Mouse (Mus musculus): ENCODE measurements around the gene March2.
A peak's percentile ranks its signal among the peaks of the same experiment; 100 is the strongest.
"Not testable (repeated sequence)": the region's sequence is repeated elsewhere in the genome, so short reads cannot be mapped to it uniquely, and the experiment has no call there.

Gene March2

DNA sequence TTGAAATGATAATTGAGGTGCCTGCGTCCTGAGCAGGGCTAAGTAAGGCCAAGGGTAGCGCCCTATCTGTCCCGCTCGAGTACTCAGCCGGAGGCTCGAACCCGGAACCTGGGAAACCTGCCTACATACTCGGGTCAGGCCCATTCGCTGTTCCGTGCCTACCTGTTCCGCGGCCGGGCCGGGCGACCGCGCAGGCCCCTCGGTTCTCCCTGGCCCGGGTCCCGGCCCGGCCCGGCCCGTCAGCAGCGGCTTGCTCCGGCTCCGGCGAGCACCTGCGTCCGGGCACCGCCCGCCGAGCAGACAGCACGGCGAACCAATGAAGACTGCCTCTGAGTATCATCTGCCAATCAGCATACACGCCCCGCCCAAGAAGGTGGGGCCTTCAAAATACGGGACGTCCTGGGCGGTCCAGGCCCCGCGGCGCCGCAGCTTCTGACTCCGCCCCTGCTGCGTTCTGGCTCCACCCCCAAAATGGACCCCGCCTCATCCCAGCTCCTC is at the start of gene March2:
Gene March2 (minus strand): TSS at position 287 of the 498 bp plus-strand sequence.
- DNase-seq = peak; percentile 95 to 98

DNA sequence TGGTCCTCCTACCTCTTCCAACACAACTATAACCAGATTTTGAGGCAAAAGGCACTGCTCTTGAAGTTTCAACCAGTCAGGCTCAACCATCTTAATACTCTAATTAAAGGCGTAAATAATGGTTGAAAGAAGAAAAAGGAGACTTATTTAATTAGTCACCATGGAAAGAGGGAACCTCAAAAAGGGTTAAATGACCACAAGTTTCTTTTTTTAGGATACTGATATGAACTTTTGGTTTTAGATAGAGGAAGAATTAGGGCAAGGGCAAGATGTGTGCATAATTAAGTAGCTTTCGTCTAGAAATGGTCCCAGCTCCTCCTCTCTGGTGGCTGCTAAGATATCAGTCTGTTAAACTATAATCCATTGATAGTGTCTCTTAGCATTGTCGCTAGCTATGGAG is 47.9 kb upstream of the March2 start:
- no peak for DNase-seq

DNA sequence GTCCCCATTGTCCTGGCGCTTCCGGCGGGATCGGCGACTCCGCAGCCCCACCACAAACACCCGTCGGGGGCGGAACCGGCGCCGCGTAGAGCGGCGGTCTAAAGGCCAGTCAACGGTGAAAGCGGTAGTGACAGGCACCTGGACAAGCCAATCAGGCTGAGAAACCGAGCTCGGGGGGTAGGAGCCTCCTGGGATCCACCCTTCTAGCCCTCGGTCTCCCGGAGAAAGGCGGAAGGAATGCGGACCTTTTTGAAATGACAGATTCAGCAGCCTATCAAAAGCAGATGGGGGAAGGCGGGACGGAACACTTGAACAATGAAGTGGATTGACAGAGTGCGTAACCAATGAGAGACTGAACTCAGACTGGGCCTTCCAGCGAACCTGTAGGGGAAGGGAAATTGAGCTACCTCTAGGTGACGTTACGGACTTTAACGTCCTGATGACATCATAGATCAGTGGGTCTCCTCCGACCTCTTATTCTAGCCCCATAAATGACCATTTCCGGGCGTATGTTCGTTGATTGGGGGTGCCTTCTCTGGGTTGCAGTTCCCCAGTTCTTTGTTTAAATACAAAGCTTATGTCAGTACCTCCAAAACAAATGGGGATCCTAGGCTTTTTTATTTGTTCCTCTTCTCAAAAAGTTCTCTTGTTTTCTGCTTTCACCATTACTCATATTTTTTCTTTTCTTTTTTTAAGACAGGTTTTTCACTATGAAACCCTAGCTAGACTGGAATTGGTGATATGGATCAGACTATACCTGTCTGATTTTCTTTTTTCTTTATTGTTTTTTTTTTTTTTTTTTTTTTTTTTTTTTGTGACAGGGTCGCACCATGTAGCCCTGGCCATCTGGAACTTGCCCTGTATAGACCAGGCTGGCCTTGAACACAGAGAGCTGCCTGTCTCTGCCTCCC is 42.0 kb upstream of the March2 start, which contains the start of gene Rab11b:
Gene Rab11b (minus strand): TSS at position 276 of the 911 bp plus-strand sequence.
- peak; percentile 99 to 100 for DNase-seq

DNA sequence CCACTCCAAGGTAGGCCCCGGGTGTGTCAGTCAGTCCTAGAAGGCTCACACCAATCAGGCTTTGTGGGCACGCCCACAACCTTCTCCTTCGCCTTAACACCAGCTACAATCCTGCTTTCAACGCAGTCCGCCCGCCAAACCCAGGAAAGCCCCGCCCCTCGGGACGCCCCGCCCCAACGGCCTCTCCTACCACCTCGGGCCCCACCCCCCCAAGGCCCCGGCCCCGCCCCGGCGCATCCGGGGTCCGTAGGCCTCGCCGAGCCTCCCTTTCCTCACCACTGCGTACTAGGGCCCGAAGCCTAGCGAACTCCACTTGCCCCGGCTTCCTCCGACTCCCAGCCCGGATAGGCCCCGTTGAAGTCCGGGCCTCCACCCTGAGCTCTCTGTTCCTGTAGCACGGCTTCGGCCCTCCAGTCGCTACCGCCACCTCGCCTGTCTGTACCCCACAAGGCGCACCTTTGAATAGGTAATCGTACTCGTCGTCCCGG is 41.3 kb upstream of the March2 start:
- DNase-seq = peak; percentile 84 to 93

DNA sequence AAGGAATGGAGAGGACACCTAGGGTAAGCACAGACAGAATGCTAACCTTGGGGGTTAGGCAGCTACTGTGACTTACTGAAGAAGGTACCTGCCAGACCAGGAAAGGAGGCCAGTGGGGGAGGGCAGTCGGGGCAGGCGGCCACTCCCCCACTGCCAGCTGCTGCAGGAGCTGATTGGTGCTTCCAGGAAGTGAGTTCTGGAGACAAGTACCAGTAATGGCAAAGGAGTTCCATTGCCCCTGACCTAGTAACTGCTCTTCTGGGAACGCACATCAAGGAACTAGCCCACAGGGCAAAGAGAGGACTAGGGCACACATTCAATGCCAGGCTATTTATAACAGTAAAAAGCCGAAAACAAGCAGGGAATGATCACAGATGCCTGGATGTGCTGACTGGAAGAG is 38.8 kb upstream of the March2 start:
- DNase-seq = peak in 1 of 2 experiments; percentile 39

DNA sequence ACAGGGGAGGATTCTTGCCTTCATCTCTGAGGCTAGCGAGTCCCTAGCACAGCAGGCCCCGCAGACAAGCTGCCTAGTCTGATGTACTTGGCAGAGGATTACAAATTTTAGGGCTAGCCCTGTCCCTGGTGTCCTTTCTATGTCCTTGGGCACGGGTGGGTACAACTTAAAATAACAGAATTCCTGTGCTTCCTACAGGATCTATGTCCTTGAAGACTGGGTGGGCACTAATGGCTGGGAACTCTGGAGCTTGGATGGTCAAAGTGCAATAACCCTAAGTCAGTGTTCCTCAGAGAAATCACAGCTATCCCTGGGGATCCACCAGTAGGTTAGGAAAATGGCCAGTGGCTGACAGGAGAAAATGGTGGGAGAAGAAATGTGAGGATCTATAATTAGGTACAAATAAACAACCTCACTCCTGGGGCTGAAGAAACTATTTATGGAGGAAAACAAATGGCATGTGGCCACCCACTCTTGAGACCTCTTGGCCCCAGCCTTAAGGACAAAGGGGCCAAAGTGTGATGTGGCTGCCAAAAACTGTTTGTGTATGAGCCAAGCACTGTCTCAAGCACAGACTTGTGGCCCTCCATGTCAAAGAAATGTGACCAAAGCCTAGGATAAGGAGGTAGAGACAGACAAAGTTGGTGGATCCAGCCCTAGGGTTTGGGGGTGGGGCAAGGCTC is 37.8 kb upstream of the March2 start:
- no peak for DNase-seq

DNA sequence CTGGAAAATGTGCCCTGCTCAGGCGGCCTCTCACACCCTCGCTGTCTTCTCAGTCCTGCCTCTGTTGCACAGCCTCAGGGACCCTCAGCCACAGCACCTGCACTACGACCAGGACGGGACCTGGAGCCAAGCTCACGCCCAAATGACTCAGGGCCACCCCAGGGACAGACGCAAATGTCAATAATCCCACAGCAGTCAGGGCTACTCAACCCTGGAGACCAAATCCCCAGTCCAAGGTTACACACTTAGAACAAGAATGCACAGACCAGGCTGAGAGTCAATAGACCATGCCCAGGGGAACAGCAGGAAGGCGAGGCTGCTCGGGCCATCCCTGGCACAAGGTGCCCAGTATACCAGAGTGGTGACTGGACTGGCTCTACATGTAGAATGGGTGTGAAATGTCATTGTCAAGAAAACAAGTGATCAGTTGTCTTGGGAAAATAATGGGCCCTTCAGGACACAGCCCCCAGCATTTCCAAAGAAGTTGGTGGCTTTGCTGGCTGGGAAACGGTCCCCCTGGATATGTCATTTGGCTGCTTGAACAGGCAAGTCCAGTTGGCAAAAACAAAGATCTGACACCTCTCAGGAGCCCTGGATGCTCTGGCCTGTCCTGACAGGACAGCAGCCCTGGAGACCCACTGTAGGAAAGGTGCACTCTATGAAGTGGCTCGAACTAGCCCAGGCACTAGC is 37.1 kb upstream of the March2 start:
- peak in 1 of 2 experiments; percentile 26 for DNase-seq

DNA sequence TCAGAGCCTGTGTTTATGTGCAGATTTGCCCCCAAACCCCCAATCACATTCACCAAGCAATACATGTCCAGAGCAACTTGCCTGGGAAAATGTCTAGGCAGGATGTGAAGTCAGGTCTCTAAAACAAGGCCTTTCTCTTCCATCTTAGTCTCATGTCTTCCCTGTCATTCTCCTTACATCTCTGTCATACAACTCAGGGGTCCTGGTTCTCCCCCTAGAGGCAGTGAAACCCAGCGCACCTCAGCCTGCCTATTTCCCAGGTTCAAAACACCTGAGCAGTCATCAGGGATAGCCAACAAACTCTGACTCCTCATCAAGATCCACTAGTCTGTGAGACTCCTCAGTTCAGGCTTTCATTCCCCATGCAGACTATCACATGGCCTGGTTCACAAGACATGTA is 36.2 kb upstream of the March2 start:
- no peak for DNase-seq

DNA sequence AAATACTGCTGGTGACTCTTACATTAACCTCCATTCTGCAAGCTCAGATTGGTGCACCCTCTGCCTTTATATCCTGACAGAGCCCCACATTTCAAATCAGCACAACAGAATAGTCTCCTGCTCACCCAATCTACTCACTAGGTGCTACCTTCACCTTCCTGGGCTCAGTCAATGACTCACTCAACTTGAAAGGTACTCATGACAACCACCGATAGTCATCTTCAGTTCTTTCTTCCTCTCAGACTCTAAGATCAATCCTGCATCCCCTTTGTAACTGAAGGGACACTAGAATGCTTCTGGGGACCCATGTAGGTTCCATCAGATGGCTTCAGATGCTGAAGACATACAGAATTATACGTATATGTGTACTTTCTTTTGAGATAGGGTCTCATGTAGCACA is 33.8 kb upstream of the March2 start:
- no peak for DNase-seq

DNA sequence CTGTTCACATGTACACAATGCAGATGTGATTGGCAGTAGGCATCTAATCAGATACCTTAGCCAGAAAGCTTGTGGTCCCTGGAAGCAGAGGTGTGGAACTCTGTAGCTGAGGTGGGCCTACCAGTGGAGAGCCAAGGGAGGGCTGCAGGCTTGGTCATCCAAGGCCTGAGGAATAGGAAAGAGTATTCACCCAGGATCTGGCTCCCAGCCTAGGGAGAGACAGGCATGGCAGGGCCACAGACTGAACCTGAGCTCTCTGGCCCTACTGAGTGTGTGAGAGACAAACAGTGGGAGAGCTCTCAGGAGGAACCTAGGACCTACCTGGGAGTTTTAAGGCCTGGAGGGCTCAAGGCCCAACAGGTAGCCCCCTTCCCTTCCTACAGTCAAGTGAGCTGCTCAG is 32.7 kb upstream of the March2 start:
- DNase-seq = no peak

DNA sequence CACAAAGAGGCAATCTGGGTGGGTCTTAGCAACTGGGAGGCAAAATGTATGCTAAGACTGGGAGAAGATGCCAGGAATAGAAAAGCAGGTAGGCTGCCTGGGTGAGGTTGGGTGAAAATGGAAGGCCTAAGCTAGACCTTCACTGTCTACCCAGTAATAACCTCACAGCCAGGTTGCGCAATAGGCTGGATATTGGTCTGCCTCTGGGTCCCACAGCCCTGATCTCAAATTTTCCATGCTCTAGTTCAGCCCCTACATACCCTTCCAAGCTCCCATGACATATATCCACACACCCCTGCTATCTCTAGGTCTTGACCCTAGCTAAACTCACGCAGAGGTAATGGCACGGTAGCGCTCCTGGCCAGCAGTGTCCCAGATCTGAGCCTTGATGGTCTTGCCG is 31.0 kb upstream of the March2 start:
- DNase-seq = no peak

DNA sequence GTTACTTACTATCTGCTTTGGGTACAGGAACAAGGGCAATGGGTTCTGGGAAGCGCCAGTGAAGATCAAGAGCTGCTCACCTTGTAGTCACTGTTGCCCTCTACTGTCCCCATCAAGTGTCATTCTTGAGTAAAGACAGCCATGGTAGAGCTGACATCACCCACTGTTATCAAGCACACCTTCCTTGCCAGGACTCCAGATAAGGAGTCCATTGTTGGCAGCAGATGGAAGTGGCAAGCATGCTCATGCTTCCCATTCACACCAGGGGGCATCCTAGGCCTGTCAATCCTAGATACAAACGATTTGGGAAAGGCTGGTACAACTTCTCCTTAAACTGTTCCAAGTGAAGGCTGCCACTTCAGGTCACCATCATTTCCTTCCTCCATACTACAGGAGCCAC is 27.5 kb upstream of the March2 start:
- peak in 1 of 2 experiments; percentile 33 for DNase-seq

DNA sequence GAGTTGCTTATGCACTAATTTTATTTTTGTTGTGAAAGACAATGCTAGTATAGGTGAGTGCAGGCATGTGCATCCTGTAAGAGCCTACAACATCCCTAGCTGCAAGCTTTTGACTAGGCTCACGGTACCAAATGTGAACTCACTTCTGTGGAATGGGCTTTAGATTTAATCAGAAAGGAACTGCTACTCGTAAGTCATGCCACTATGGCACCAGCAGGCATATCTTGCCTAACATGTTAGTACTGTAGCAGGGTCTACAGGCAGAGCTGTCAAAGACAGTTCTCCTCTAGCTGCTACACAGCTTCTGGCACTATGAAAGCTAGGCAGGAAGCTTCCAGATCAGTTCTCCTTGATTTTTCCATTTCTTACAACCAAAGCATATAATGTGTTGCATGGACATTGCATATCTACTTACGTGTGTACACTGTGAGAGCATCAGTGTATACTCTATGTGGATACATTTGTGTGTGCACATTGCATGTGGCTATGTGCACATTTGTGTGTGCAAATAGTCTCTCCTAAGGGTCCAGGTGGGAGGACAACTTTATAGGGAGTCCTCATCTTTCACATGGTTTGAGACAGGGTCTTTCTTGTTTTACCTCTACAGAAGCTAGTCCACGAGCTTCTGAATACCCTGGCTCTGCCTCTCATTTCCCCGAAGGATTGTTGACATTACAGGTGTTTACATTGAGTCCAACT is 26.4 kb upstream of the March2 start:
- DNase-seq = no peak

DNA sequence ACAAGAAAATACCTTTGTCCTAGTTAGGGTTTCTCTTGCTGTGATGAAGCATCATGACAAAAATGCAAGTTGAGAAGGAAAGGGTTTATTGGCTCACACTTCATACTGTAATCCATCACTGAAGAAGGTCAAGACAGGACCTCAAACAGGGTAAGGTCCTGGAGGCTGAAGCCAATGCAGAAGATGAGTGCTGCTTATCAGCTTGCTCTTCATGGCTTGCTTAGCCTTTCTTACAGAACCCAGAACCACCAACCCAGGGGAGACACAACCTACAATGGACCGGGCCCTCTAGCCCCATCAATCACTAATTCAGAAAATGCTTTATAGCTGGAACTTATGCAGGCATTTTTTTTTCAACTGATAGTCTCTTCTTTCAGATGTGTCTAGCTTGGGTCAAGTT is 23.9 kb upstream of the March2 start:
- no peak for DNase-seq

DNA sequence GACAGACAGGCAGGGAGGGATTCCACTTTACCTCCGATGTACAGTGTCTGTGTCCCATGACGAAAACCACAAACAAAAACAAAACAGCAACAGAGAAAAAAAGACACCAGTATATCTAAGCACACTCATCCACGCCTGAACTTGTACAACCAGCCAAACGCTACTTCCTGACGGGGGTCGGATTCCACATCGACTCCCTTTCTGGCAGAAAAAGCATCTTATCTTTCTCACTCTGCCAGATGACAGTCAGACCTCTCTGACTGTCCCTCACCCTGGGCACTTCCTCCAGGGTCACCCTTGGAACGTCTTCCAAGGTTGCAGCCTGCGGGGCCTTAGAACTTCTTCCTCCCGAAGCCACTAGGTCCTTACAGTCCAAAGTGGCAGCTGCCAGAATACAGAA is 15.1 kb upstream of the March2 start:
- not testable (repeated sequence) for DNase-seq

DNA sequence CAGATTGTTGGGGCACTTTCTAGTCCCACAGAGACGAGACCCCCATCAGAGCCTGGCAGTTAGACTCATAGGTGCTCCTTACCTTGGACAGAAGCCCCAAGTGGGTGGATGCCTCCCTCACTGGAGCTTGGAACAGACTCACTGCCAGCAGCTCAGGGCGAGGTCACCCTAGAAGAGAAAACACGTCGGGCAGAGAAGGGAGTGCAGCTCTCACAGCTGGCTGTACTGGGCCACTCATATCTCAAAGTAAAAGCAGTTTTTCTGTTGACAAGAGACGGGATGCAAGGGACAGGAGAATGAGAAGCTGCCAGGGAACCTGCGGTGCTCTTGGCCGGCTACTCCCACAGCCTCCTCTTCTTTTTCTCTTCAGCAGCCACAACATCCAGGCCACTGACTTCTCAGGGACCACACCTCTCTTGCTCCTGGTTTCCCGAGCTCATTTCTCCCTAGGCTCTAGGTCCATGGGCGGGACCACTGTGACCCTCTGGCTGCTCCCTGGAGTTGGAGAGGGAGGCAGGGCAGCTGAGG is 14.2 kb upstream of the March2 start:
- DNase-seq = not testable (repeated sequence)

DNA sequence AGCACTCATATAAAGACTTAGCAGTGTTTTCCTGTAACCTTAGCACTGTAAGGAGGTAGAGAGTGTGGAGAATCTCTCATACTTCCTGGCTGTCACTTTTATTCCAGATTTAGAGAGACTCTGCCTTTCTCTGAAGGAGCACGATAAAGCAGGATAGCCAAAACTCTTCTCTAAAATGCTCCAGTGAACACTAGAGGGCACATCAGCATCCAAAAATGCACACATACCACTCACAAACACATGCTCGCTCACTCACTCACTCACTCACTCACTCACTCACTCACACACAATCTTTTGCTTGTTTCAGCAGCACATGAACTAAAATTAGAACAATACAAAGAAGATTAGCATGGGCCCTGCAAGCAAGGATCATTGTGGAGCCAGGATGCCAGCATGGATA is 10.7 kb upstream of the March2 start:
- no peak for DNase-seq

DNA sequence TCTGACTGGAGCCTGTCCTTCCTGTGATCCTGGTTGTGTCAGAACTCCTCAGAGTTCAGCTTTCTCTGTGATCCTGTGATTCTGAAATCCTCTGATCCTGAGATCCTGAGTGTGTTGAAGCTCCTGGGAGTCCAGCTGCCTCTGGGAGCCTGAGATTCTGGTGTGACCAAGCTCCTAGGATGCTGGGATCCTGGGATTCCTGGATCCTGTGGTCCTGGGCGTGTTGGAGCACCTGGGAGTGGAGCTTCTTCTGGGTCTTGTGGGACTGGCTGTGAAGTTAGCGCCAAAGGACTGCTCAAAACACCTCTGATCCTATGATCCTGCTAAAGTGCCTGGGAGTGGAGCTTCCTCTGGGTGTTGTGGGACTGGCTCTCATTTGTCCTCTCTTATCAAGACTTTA is 9.9 kb upstream of the March2 start:
- DNase-seq = no peak

DNA sequence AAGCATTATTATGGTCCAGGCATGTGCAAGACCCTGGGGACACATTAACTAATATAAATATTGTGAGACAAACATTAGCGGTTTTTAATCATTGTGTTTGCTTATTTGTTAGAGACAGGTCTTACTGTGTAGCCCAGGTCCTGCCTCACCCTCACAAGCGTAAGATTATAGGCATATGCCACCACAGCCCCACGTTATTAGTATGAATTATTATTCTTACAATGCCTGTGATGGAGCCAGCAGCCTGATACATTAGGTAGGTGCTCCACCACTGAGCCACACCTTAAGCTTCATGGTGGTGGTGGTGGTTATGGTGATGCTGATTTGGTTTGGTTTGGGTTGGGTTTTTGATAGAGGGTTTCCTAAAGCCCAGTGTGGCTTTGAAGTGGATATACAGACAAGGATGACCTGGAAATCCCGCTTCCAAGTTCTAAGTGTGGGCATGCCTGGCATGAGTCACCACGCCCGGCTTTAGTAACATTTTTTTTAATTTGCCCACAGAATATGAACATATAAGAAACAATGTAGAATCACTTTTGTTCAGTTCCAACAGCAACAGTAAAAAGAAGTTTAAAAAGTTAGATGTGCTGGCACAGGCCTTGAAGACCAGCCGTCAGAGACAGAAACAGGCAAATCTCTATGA is 1.4 kb upstream of the March2 start:
- no peak for DNase-seq

DNA sequence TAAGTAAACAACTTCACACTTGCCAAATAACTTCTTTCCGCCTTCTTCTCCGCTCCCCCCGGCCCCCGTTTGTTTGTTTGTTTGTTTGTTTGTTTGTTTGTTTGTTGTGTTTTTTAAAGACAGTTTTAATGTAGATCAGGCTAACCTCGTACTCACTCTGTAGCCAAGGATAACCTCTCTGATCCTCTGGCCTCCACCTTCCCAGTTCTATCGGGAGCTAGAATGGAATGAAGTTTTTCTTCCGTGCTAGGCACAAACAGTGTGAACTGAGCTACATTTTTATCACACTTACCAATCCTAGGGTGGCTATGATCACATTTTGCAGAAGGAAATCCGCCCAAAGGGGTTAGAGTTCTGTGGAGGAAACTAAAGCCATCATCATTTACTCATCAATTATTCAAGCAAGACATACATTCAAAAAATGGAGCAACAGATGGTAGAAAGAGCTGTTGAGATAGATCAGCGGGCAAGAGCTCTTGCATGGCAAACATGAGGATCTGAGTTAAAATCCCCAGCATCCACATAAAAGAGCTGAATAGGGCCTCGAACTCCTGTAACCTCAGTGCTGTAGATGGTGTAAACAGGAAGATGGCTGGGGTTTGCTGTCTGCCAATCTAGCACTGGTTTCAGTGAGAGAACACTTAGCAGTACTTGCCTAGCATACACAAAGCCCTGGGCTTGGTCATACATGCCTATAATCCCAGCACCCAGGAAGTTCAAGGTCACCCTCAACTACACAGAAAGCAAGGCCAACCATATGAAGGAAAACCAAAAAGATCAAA is 665 bp upstream of the March2 start:
- no peak for DNase-seq

DNA sequence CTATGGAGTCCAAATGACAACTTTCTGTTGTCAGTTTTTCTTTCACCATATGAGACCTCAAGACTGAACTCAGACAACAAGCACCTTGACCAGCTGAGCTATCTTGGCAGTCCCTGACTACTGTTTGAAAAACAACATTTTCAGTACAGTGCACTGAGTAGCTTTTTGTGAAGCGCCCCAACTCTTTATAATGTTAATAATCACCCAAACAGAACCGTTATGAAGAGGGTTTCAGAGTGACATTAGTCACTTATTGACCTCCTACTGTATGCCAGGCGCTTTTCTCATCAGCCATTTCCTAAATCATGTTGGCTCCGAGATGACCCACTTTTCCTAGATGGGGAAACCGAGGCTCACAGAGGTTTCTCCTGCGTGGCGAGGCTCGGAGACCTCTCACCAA is 488 bp downstream of the March2 start:
- no peak for DNase-seq
